Mouse (Mus musculus) testis, adult 2 months (tissue): Measurements from ENCODE around the gene Ghsr. TPM values are rescaled to one million over a fixed set of nuclear protein-coding genes. Genes with fewer than 3 reads are reported as not detected.

Source experiments
- H3K27ac ChIP-seq: fragments of 200-500 bp; 2 replicates; pipeline ENCODE4 v1.5.1; 2012; ENCODE audit warnings: low read depth, low read length; ENCODE audit not compliant: control insufficient read depth, insufficient read depth
- H3K27me3 ChIP-seq: fragments of 200-500 bp; 2 replicates; pipeline ENCODE4 v1.6.1; 2012; ENCODE audit warnings: mild to moderate bottlenecking, low read length, moderate library complexity; ENCODE audit not compliant: control insufficient read depth, insufficient read depth
- H3K36me3 ChIP-seq: fragments of 200-500 bp; 2 replicates; pipeline ENCODE4 v1.6.1; 2012; ENCODE audit warnings: mild to moderate bottlenecking, low read length; ENCODE audit not compliant: control insufficient read depth, insufficient read depth
- H3K4me1 ChIP-seq: fragments of 200-500 bp; 2 replicates; pipeline ENCODE4 v1.6.1; 2012; ENCODE audit warnings: low read length; ENCODE audit not compliant: control insufficient read depth, insufficient read depth
- H3K4me3 ChIP-seq: fragments of 200-500 bp; 2 replicates; pipeline ENCODE4 v1.5.1; 2012; ENCODE audit warnings: low read depth, mild to moderate bottlenecking, low read length, moderate library complexity, mixed read lengths; ENCODE audit not compliant: control insufficient read depth
- CTCF ChIP-seq: fragments of 200-500 bp; IDR thresholded peaks from 2 replicates; pipeline ENCODE4 v1.5.1; 2012; ENCODE audit warnings: low read depth, mild to moderate bottlenecking, inconsistent platforms, low read length, moderate library complexity; ENCODE audit not compliant: control insufficient read depth, insufficient read depth, insufficient replicate concordance
- POLR2A ChIP-seq: fragments of 200-500 bp; IDR thresholded peaks from 2 replicates; pipeline ENCODE4 v1.6.1; 2012; ENCODE audit warnings: low read depth, mild to moderate bottlenecking, inconsistent platforms, low read length, moderate library complexity; ENCODE audit not compliant: control insufficient read depth
- polyA plus RNA-seq: library from polyadenylated mRNA; depleted of rRNA; stranded (reverse); fragments of >200 nt; gene quantifications from 2 replicates; pipeline ENCODE4 v1.2.3, GENCODE M21; 2012

The Ghsr gene
- polyA plus RNA-seq, 1 experiment: not detected

GRCm38 (mm10) chr3:27411286-27411685 is 40.1 kb downstream of the Ghsr start:
- Histone ChIP-seq H3K4me3 (no peak overlapping the region), H3K4me1 (no peaks in the 10 kb centered on the region), H3K27me3 (no peaks in the 10 kb centered on the region), H3K36me3 (no peaks in the 10 kb centered on the region), H3K27ac (no peak overlapping the region)
- no peak for TF ChIP-seq CTCF
- TF ChIP-seq POLR2A: no peak

GRCm38 (mm10) chr3:27413566-27413965 is 42.4 kb downstream of the Ghsr start:
- no peaks in the 10 kb centered on the region for H3K4me1 ChIP-seq
- no peak for TF ChIP-seq CTCF
- TF ChIP-seq POLR2A: no peak
- no peak overlapping the region for H3K4me3 ChIP-seq
- H3K36me3 ChIP-seq: no peaks in the 10 kb centered on the region
- no peak overlapping the region for H3K27ac ChIP-seq
- no peaks in the 10 kb centered on the region for H3K27me3 ChIP-seq

- no peaks in the 10 kb centered on the region for H3K36me3 ChIP-seq
- no peaks in the 10 kb centered on the region for H3K27me3 ChIP-seq
- H3K4me1 ChIP-seq: no peaks in the 10 kb centered on the region
- no peak overlapping the region for H3K4me3 ChIP-seq
- no peak overlapping the region for H3K27ac ChIP-seq
- no peak for TF ChIP-seq POLR2A
Observed at GRCm38 (mm10) chr3:27416786-27417185, 45.6 kb downstream of the Ghsr start.

- no peak overlapping the region for H3K4me3 ChIP-seq
- no peaks in the 10 kb centered on the region for H3K27me3 ChIP-seq
- no peaks in the 10 kb centered on the region for H3K36me3 ChIP-seq
Observed at GRCm38 (mm10) chr3:27418602-27419001, 47.5 kb downstream of the Ghsr start.

GRCm38 (mm10) chr3:27421980-27422379 is 50.8 kb downstream of the Ghsr start:
- no peak overlapping the region for H3K4me3 ChIP-seq
- H3K27me3 ChIP-seq: no peaks in the 10 kb centered on the region
- TF ChIP-seq POLR2A (no peak), CTCF (no peak)
- H3K27ac ChIP-seq: no peak overlapping the region
- H3K36me3 ChIP-seq: no peaks in the 10 kb centered on the region
- no peaks in the 10 kb centered on the region for H3K4me1 ChIP-seq

More at GRCm38 (mm10) chr3:27418602-27419001, 47.5 kb downstream of the Ghsr start:
- H3K4me1 ChIP-seq: no peaks in the 10 kb centered on the region
- TF ChIP-seq POLR2A: no peak
- no peak for TF ChIP-seq CTCF
- no peak overlapping the region for H3K27ac ChIP-seq

- Histone ChIP-seq H3K27me3 (no peaks in the 10 kb centered on the region), H3K4me1 (no peaks in the 10 kb centered on the region), H3K4me3 (no peak overlapping the region), H3K36me3 (no peaks in the 10 kb centered on the region), H3K27ac (no peak overlapping the region)
- no peak for TF ChIP-seq CTCF
- no peak for TF ChIP-seq POLR2A
Observed at GRCm38 (mm10) chr3:27422521-27422920, 51.4 kb downstream of the Ghsr start.

GRCm38 (mm10) chr3:27424049-27424667 is 53.0 kb downstream of the Ghsr start:
- Histone ChIP-seq H3K36me3 (no peaks in the 10 kb centered on the region), H3K4me1 (no peaks in the 10 kb centered on the region), H3K27me3 (no peaks in the 10 kb centered on the region), H3K27ac (peak overlapping the region; percentile 27), H3K4me3 (no peak overlapping the region)
- TF ChIP-seq CTCF (no peak), POLR2A (no peak)
